Mouse (Mus musculus) testis, adult 2 months (tissue): ENCODE results near the gene Skap1.

Source experiments
- CTCF ChIP-seq: fragments of 200-500 bp; IDR thresholded peaks from 2 replicates; pipeline ENCODE4 v1.5.1; 2012; ENCODE audit warnings: low read depth, mild to moderate bottlenecking, inconsistent platforms, low read length, moderate library complexity; ENCODE audit not compliant: control insufficient read depth, insufficient read depth, insufficient replicate concordance
- POLR2A ChIP-seq: fragments of 200-500 bp; IDR thresholded peaks from 2 replicates; pipeline ENCODE4 v1.6.1; 2012; ENCODE audit warnings: low read depth, mild to moderate bottlenecking, inconsistent platforms, low read length, moderate library complexity; ENCODE audit not compliant: control insufficient read depth

DNA sequence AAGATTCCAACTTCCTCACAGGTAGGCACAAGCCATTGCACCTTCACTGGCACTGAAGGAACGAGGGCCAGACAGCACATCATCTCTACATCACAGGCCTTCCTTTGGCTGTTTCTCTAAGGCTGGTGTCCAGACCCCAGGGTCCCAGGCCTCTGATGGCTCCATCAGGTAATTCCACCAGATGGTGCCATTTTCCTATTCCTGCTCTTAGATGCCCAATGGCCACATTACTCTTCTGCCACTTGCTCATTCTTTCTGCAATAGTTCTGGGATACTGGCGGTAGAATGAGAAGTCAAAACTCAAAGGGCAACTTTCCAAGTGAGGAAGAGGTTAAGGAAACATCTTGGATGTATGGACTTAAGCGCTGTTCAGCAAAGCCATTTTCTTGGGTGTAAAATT, 50.8 kb downstream of the Skap1 start:
- TF ChIP-seq CTCF (no peak), POLR2A (no peak)
